Mouse (Mus musculus) heart, postnatal 10 days (tissue): ENCODE data around the gene Kctd4. TPM values are rescaled to one million over a fixed set of nuclear protein-coding genes. Genes with fewer than 3 reads are reported as not detected.

Experiments
- DNase-seq, 2 experiments: peaks; one replicate each; pipeline ENCODE4 v3.0.0; 2021
- intact Hi-C: fragments of 180-260 bp; cut with DNase I; formaldehyde crosslinking; loops from one replicate; pipeline ENCODE4 v1.15.1; 2025
- total RNA-seq, 2 experiments: library from RNA; stranded (reverse); gene quantifications; 2 replicates each; pipeline ENCODE4 v1.2.3; 2021

The Kctd4 gene
- total RNA-seq, 2 experiments from 2014 or later = not detected

DNA sequence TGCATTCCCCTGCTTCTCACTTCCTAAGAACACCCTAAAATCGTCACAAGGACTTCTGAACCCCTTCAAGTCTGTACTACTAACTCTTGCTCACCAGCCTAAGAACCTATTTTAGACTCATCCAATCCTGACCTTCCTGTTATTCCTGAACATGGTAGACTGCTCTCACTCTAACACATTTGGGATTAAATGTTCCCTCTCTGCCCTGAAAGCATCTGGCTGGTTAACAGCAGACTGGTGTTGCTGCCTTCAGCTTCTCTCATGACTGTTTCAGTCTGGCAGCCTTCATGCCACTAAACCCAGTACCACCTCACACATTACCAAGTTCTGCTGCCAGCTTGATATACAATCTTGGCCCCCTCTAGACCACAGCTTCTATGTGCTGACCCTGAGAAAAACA, 34.4 kb downstream of the Kctd4 start:
- intact Hi-C loops = no loop called here
- no peak for DNase-seq

DNA sequence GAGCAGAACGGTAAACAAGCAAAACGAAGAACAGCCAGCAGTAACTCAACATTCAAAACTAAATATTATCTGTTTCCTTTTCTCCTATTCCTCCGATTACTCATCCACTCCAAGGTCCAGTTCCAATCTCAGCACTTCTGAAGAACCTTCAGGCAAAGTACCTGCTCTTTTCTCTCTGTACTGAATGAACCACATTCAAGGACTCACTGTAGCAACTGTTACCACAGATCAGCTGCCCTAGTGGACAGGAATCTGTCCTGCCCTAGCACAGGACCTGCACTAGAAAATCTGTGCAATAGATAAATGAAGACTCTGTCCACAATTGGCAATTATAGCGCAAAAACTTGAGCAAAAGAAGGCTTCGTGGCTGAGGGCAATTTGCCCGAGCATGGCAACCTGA, 36.1 kb downstream of the Kctd4 start:
- intact Hi-C loops = no loop called here

DNA sequence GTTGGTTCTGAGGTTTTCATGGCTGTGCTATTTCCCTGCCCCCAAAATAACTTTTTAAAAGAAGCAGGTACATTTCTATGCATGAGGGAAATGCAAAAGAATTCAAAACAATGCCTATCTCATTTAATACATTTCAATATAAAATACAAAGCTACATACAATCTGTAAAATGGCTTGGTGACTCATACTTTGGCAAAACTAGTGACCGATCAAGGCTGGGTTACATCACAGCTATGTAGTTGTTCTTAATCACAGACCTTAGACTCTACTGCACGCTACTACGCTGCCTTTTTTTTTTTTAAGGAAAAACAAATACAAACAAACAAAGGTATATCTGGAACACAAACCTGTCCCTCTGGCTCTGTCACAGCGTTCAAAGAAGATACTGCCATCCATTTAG, 37.6 kb downstream of the Kctd4 start:
- DNase-seq = no peak
- intact Hi-C loops = no loop called here

More for the DNA sequence above, 36.1 kb downstream of the Kctd4 start:
- DNase-seq = no peak

DNA sequence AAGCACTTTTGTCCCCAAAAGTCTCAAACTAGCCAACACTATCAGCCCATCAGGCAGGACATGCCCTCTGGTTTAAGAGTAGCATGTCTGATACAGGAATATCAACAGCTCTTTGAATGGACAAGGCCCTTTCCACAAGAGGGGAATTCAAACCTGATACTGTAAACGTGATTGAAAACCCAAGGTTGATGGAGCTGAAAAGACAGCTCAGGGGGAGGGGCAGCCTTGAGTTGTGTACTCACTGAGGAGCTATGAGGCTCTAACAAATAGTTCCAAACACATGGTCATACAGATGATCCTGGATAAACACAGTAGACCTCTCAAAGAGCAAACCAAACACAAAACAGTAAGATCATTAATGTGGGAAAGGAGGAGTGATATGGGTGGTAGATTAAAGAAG, 43.3 kb downstream of the Kctd4 start:
- intact Hi-C loops = no loop called here
- no peak for DNase-seq

DNA sequence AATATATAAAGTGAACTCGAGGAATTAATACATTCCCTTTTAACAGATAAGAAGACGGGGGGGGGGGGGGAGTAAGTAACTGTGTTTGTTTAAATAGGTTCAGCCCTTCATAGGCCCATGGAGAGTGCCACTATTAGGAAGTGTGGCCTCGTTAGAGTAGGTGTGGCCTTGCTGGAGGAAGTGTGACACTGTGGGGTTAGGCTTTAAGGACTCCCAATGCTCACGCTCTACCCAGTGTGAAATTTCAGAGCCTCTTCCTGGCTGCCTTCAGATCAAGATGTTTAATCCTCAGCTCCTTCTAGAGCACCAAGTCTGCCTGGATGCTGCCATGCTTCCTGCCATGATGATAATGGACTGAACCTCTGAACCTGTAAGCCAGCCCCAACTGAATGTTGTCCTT, 47.0 kb downstream of the Kctd4 start:
- intact Hi-C loops = no loop called here
- no peak for DNase-seq

DNA sequence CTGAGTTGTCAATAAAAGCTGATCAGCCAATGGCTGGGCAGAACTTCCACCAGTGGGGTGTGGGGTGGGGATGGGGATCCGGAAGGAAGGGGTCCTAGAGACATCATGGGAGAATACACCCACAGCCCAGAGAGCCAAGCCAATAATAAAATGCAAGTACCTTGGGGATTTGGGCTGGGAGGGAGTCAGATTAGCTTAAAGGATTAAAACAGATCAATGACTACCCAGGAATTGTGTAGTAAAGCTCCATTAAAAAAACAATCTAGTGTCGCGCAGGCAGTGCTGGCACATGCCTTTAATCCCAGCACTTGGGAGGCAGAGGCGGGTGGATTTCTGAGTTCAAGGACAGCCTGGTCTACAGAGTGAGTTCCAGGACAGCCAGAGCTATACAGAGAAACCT, 50.2 kb downstream of the Kctd4 start:
- no peak for DNase-seq
- intact Hi-C loops = no loop called here

DNA sequence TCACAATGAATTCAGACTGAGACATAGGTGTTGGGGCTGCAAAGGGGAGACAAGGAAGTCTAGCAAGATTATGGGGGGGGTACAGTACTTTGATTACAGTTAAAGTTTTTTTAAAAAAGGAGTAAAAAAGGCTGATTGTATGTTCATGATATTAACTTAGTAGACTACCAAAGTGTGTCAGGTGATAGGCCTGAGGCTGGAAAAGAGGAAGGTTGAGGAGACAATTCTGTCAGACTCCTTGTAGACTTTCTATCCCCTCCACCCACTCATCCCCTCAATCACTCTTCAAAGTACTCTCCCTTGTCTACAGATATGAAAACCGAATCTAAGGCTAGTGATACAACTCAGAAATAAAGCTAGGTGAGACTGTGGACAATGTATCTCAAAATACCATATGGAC, 53.4 kb downstream of the Kctd4 start:
- no peak for DNase-seq
- intact Hi-C loops = no loop called here

DNA sequence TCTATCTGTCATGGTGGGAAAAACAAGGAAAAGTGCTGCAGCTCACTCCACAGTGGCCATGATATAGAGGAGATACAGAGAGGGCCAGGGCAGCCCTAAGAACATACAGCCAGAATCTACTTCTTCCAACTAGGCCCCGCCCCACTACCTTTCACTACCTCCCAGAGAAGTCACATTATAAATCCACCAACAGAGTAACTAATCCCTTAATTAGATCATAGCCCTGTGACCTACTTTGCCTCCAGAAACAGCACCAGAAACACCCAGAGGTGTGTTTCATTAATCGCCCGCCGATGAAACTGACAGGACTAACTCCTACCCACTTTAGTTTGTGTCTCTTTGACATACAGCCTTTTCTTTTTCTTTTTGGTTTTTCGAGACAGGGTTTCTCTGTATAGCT, 54.4 kb downstream of the Kctd4 start:
- intact Hi-C loops = no loop called here

DNA sequence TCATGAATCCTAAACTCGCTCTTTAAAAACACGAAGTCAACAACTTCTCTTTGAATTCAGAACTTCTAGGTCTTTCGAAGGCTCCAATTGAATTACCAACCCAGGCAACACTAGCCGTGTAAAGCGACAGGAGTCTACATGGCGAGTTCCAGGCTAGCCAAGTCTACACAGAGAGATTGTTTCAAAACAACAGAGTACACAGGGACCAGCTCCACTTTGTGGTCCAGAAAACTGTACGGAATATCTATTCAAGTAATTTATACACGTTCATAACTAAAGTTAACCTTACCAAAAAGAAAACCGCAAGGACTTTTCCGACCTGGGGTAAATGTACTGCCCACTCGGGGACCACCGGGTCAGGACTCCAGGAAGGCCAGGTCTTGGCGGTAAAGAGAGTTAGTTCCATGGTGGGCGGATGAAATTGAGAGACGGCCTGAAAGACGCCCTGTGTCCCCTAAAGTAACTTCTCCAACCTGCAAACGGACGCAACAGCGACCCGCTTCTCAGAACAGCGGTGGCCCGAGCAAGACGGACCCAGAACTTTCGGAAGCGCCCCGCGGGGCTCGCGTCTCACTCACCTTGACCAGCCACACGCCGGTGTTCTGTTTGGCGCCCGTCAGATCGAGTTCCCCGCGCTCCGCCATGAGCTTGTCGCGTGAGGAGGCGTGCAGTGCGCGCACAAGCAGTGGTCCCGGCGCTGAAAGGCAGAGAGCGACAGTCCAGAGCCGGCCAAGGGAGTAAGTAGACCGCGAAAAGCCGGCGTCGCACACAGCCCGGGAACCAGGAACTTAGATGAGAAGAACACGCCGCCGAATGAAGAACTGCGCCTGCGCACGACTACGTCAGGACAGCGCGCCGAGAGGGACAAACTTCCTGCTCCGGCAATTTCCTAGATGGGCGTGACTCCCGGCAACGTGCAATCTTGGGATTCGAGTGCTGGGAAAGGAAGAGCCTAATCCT, 55.6 kb downstream of the Kctd4 start, which contains the start of gene Gtf2f2:
Gtf2f2 (minus strand) TSS at position 764 of the 960 bp plus-strand sequence.
- DNase-seq = peak; percentile 96 to 99
- intact Hi-C loops = no loop called here

More for the DNA sequence above, 54.4 kb downstream of the Kctd4 start:
- DNase-seq = no peak

DNA sequence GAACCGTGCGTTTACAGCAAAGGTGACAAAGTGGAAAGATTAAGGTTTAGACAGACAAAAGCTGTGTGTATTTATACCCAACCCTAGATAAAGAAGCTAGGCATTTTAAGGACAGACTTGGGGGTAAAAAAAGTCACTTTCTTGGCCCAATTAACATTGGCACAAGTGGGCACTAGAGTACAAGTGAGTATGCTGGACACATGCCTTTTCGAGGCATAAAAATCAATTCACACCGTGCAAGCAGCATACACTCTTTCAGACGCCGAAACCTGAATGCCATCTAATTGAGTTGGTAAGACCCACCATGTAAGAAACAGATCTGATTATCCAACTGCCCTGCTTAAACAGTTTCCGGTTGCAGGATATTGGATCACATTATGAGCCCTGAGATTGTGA, 56.3 kb downstream of the Kctd4 start:
- intact Hi-C loops = no loop called here
- DNase-seq = no peak

DNA sequence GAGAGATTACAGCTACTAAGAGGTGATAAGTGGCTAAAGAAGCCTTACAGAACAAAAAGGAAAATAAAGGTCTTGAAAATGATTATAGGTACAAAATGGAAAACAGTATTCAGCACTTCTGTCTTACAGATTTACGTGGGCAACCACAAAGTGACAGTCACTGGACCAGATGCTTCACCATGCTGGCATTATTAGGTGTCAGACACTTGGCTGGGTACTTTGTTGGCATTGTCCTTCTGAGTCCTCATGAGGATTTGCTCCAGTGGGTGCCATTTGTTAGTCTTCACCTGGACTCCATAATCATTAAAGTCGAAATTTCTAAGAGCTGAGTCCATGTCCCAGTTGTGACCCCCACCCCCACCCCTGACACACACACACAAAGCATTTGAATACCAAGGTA, 59.5 kb downstream of the Kctd4 start:
- no peak for DNase-seq
- intact Hi-C loops = no loop called here

Other genes starting within 250 kb of the Kctd4 start
- 10 to 100 TPM; 16.3 to 16.7 TPM for gene Cog3, start 200.5 kb upstream of the Kctd4 start, total RNA-seq
- 10 to 100 TPM; 20.2 to 23.5 TPM for gene Slc25a30, start 168.0 kb upstream of the Kctd4 start, total RNA-seq
- 1,000 to 10,000 TPM; 3,104 to 3,215 TPM for gene Tpt1, start 109.9 kb upstream of the Kctd4 start, total RNA-seq
- gene Gtf2f2, start 55.9 kb downstream of the Kctd4 start, total RNA-seq = 10 to 100 TPM; 17.7 to 21.1 TPM
- gene Gpalpp1, start 155.8 kb downstream of the Kctd4 start, total RNA-seq = 10 to 100 TPM; 14.6 to 15.0 TPM
- 1 to 10 TPM; 5.1 to 5.3 TPM for gene Nufip1, start 155.9 kb downstream of the Kctd4 start, total RNA-seq